Mouse (Mus musculus) forebrain, postnatal 0 days (tissue): ENCODE results near the gene Adgrg2. TPM values are rescaled to one million over a fixed set of nuclear protein-coding genes. Genes with fewer than 3 reads are reported as not detected.

ENCODE experiments used
- ATAC-seq: fragments of 200-750 bp; cut with Nextera tagmentation; 2 replicates; pipeline ENCODE4 v1.8.0; 2017; ENCODE audit warnings: mild to moderate bottlenecking, moderate library complexity
- DNase-seq: peaks from one replicate; pipeline ENCODE4 v3.0.0-alpha.2; 2015
- H3K27ac ChIP-seq: fragments of 300-500 bp; sonication (generic); 2 replicates; pipeline ENCODE4 v1.5.1; 2014; ENCODE audit warnings: low read depth, mild to moderate bottlenecking, antibody characterized with exemption, low read length, moderate library complexity, mixed read lengths
- H3K27me3 ChIP-seq: fragments of 300-500 bp; sonication (generic); 2 replicates; pipeline ENCODE4 v1.6.1; 2014; ENCODE audit warnings: mild to moderate bottlenecking, low read length, mixed read lengths; ENCODE audit not compliant: insufficient read depth
- H3K36me3 ChIP-seq: fragments of 300-500 bp; sonication (generic); 2 replicates; pipeline ENCODE4 v1.6.1; 2014; ENCODE audit warnings: mild to moderate bottlenecking, moderate library complexity; ENCODE audit not compliant: insufficient read depth
- H3K4me1 ChIP-seq: fragments of 300-500 bp; sonication (generic); 2 replicates; pipeline ENCODE4 v1.6.1; 2014; ENCODE audit warnings: antibody characterized with exemption; ENCODE audit not compliant: insufficient read depth
- H3K4me2 ChIP-seq: fragments of 300-500 bp; sonication (generic); 2 replicates; pipeline ENCODE4 v1.6.1; 2014; ENCODE audit warnings: low read depth, mild to moderate bottlenecking, moderate library complexity
- H3K4me3 ChIP-seq: fragments of 300-500 bp; sonication (generic); 2 replicates; pipeline ENCODE4 v1.5.1; 2014; ENCODE audit warnings: low read depth, low read length, mixed read lengths
- H3K9ac ChIP-seq: fragments of 300-500 bp; sonication (generic); 2 replicates; pipeline ENCODE4 v1.6.1; 2014; ENCODE audit warnings: mild to moderate bottlenecking
- H3K9me3 ChIP-seq: fragments of 300-500 bp; sonication (generic); 2 replicates; pipeline ENCODE4 v1.6.1; 2016; ENCODE audit warnings: low read length
- CTCF ChIP-seq: sonication (generic); IDR thresholded peaks from 2 replicates; pipeline ENCODE4 v1.5.1; 2016; ENCODE audit warnings: antibody characterized with exemption, control low read depth, low read depth
- WGBS: fragments of 180-500 bp; shearing (Covaris S2); extraction: QIAGEN DNeasy Blood & Tissue Kit; methylation state at CpG from one replicate; pipeline ENCODE4 v1.1.7; 2014; 5-methylcytosine and 5-hydroxymethylcytosine counted together
- polyA plus RNA-seq: library from polyadenylated mRNA; unstranded; fragments of >200 nt; fragmentation: Nextera tagmentation; extraction: Ambion mirVana; gene quantifications from 2 replicates; pipeline ENCODE4 v1.2.1, GENCODE M21; 2015
- total RNA-seq: library from RNA; depleted of rRNA; stranded (reverse); fragments of >200 nt; gene quantifications from 2 replicates; pipeline ENCODE4 v1.2.3, GENCODE M21; 2014

Adgrg2 gene
- total and polyA plus RNA-seq, 2 experiments from 2014 or later: 1.6 to 2.0 TPM

- DNase-seq: no peak
- H3K4me1 ChIP-seq: no peaks in the 10 kb centered on the region
- no peak for TF ChIP-seq CTCF
- 80% methylated on average over 7 of the region's 7 CpGs for WGBS
- H3K4me2 ChIP-seq: no peak overlapping the region
- no peak for ATAC-seq
- H3K4me3 ChIP-seq: no peak overlapping the region
- H3K27ac ChIP-seq: no peak overlapping the region
- H3K27me3 ChIP-seq: no peaks in the 10 kb centered on the region
- no peak overlapping the region for H3K9ac ChIP-seq
- H3K36me3 ChIP-seq: no peaks in the 10 kb centered on the region
- no peaks in the 10 kb centered on the region for H3K9me3 ChIP-seq
Measured at GRCm38 (mm10) chrX:160418397-160418796, 27.9 kb downstream of the Adgrg2 start.

GRCm38 (mm10) chrX:160423737-160424136 is 33.2 kb downstream of the Adgrg2 start:
- H3K27ac ChIP-seq: no peak overlapping the region
- no peaks in the 10 kb centered on the region for H3K9me3 ChIP-seq

GRCm38 (mm10) chrX:160426486-160426885 is 36.0 kb downstream of the Adgrg2 start:
- Histone ChIP-seq H3K4me2 (no peak overlapping the region), H3K4me1 (no peaks in the 10 kb centered on the region), H3K4me3 (no peak overlapping the region), H3K9ac (no peak overlapping the region), H3K27me3 (no peaks in the 10 kb centered on the region), H3K36me3 (no peaks in the 10 kb centered on the region), H3K9me3 (no peaks in the 10 kb centered on the region), H3K27ac (no peak overlapping the region)
- no peak for TF ChIP-seq CTCF
- ATAC-seq (no peak), DNase-seq (no peak)
- 22% methylated on average over 1 of the region's 1 CpGs for WGBS

More at GRCm38 (mm10) chrX:160423737-160424136, 33.2 kb downstream of the Adgrg2 start:
- Histone ChIP-seq H3K4me2 (no peak overlapping the region), H3K27me3 (no peaks in the 10 kb centered on the region), H3K9ac (no peak overlapping the region), H3K4me3 (no peak overlapping the region), H3K4me1 (no peaks in the 10 kb centered on the region), H3K36me3 (no peaks in the 10 kb centered on the region)
- WGBS: 84% methylated on average over 1 of the region's 1 CpGs
- no peak for DNase-seq
- TF ChIP-seq CTCF: no peak
- no peak for ATAC-seq

- Histone ChIP-seq H3K9me3 (no peaks in the 10 kb centered on the region), H3K9ac (no peak overlapping the region), H3K27ac (no peak overlapping the region), H3K36me3 (no peaks in the 10 kb centered on the region), H3K4me1 (no peaks in the 10 kb centered on the region), H3K4me3 (no peak overlapping the region), H3K27me3 (no peaks in the 10 kb centered on the region), H3K4me2 (no peak overlapping the region)
- 53% methylated on average over 1 of the region's 1 CpGs for WGBS
- DNase-seq (no peak), ATAC-seq (no peak)
- TF ChIP-seq CTCF: no peak
Measured at GRCm38 (mm10) chrX:160426930-160427329, 36.4 kb downstream of the Adgrg2 start.

- DNase-seq (no peak), ATAC-seq (no peak)
- H3K4me2 ChIP-seq: no peak overlapping the region
- no peaks in the 10 kb centered on the region for H3K9me3 ChIP-seq
- TF ChIP-seq CTCF: no peak
- no peak overlapping the region for H3K9ac ChIP-seq
- H3K4me3 ChIP-seq: no peak overlapping the region
- no peaks in the 10 kb centered on the region for H3K27me3 ChIP-seq
- 95% methylated on average over 7 of the region's 7 CpGs for WGBS
- H3K36me3 ChIP-seq: no peaks in the 10 kb centered on the region
- no peak overlapping the region for H3K27ac ChIP-seq
- no peaks in the 10 kb centered on the region for H3K4me1 ChIP-seq
Measured at GRCm38 (mm10) chrX:160432192-160432591, 41.7 kb downstream of the Adgrg2 start.

- Histone ChIP-seq H3K27me3 (no peaks in the 10 kb centered on the region), H3K4me3 (no peak overlapping the region), H3K27ac (no peak overlapping the region), H3K36me3 (no peaks in the 10 kb centered on the region), H3K9ac (no peak overlapping the region), H3K9me3 (no peaks in the 10 kb centered on the region), H3K4me1 (no peaks in the 10 kb centered on the region), H3K4me2 (no peak overlapping the region)
- TF ChIP-seq CTCF: no peak
- no peak for DNase-seq
- ATAC-seq: no peak
Measured at GRCm38 (mm10) chrX:160441272-160441671, 50.8 kb downstream of the Adgrg2 start.

GRCm38 (mm10) chrX:160448351-160448750 is 57.9 kb downstream of the Adgrg2 start:
- Histone ChIP-seq H3K27me3 (no peaks in the 10 kb centered on the region), H3K27ac (no peak overlapping the region), H3K4me1 (no peaks in the 10 kb centered on the region), H3K9me3 (no peaks in the 10 kb centered on the region), H3K4me3 (no peak overlapping the region), H3K9ac (no peak overlapping the region), H3K4me2 (no peak overlapping the region), H3K36me3 (no peaks in the 10 kb centered on the region)
- 95% methylated on average over 3 of the region's 3 CpGs for WGBS
- ATAC-seq (no peak), DNase-seq (no peak)
- TF ChIP-seq CTCF: no peak

- Histone ChIP-seq H3K27me3 (no peaks in the 10 kb centered on the region), H3K4me1 (no peaks in the 10 kb centered on the region), H3K36me3 (no peaks in the 10 kb centered on the region), H3K9ac (no peak overlapping the region), H3K27ac (no peak overlapping the region), H3K9me3 (no peaks in the 10 kb centered on the region), H3K4me2 (no peak overlapping the region), H3K4me3 (no peak overlapping the region)
- peak; percentile 6 for DNase-seq
- ATAC-seq: no peak
- 72% methylated on average over 2 of the region's 2 CpGs for WGBS
- TF ChIP-seq CTCF: peak; percentile 52
Measured at GRCm38 (mm10) chrX:160449363-160449762, 58.9 kb downstream of the Adgrg2 start.
